Mouse (Mus musculus) heart, adult 2 months (tissue): ENCODE measurements at regions not wholly inside any gene's neighbourhood (a gene's known extent, or its start where the extent isn't known, plus 50 kb on each side); places are given as distances from the start of the nearest gene placed in this dataset.

Source experiments
- CTCF ChIP-seq: fragments of 200-600 bp; IDR thresholded peaks from 2 replicates; pipeline ENCODE4 v1.8.1; 2022; ENCODE audit warnings: antibody characterized with exemption, mild to moderate bottlenecking, moderate library complexity
- EP300 ChIP-seq: fragments of 200-500 bp; IDR thresholded peaks from 2 replicates; pipeline ENCODE4 v1.6.1; 2011; ENCODE audit warnings: low read depth, low read length, control low read depth; ENCODE audit not compliant: insufficient read depth
- POLR2A ChIP-seq: fragments of 200-500 bp; IDR thresholded peaks from 2 replicates; pipeline ENCODE4 v1.6.1; 2011; ENCODE audit warnings: mild to moderate bottlenecking, low read depth, low read length, control low read depth; ENCODE audit not compliant: insufficient read depth

DNA sequence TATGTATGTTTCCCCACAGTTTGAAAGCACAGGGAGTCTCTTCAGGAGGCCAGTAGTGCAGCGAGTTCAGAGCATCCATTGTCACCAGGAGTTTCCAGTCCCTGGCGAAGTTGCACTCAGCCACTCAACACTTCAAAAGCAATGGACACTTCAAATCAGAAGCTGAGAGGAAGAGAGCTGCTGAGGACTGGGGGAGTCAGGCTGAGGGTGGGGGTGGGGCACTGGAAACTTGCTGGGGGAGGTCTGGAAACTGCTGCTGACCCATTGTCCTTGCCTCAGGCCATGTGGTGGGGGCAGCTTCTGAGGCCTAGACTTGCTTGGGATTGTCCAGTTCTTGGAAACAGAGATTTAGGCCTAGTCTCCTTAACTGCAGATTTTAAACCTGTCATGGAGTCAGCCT lies 176.8 kb upstream of the Tab2 start:
- TF ChIP-seq CTCF (no peak), EP300 (no peak), POLR2A (no peak)
